Mouse (Mus musculus) intestine, postnatal 0 days (tissue): Measurements from ENCODE around the gene Dera. TPM values are rescaled to one million over a fixed set of nuclear protein-coding genes. Genes with fewer than 3 reads are reported as not detected.
A peak's percentile ranks its signal among the peaks of the same experiment; 100 is the strongest.

Source experiments
- ATAC-seq: fragments of 200-750 bp; cut with Nextera tagmentation; 2 replicates; pipeline ENCODE4 v1.8.0; 2017; ENCODE audit warnings: mild to moderate bottlenecking, moderate TSS enrichment, moderate library complexity
- H3K27ac ChIP-seq: fragments of 300-500 bp; sonication (generic); 2 replicates; pipeline ENCODE4 v1.5.1; 2014; ENCODE audit warnings: mild to moderate bottlenecking, low read depth, low read length, moderate library complexity
- H3K27me3 ChIP-seq: fragments of 300-500 bp; sonication (generic); replicated peaks from 2 replicates; pipeline ENCODE4 v1.6.1; 2014; ENCODE audit warnings: low read length, mixed read lengths; ENCODE audit not compliant: control insufficient read depth, insufficient read depth
- H3K36me3 ChIP-seq: fragments of 300-500 bp; sonication (generic); 2 replicates; pipeline ENCODE4 v1.6.1; 2014; ENCODE audit warnings: mild to moderate bottlenecking, moderate library complexity; ENCODE audit not compliant: control insufficient read depth, insufficient read depth
- H3K4me1 ChIP-seq: fragments of 300-500 bp; sonication (generic); replicated peaks from 2 replicates; pipeline ENCODE4 v1.6.1; 2014; ENCODE audit warnings: antibody characterized with exemption, low read length, mixed read lengths; ENCODE audit not compliant: control insufficient read depth, insufficient read depth
- H3K4me2 ChIP-seq: fragments of 300-500 bp; sonication (generic); replicated peaks from 2 replicates; pipeline ENCODE4 v1.6.1; 2014; ENCODE audit warnings: low read depth, mild to moderate bottlenecking, moderate library complexity
- H3K4me3 ChIP-seq: fragments of 300-500 bp; sonication (generic); 2 replicates; pipeline ENCODE4 v1.5.1; 2014; ENCODE audit warnings: low read depth, low read length
- H3K9ac ChIP-seq: fragments of 300-500 bp; sonication (generic); 2 replicates; pipeline ENCODE4 v1.6.1; 2014; ENCODE audit warnings: mild to moderate bottlenecking, low read depth, low read length
- H3K9me3 ChIP-seq: fragments of 300-500 bp; sonication (generic); 2 replicates; pipeline ENCODE4 v1.6.1; 2016; ENCODE audit warnings: mixed run types; ENCODE audit not compliant: control insufficient read depth
- CTCF ChIP-seq: sonication (generic); IDR thresholded peaks from 2 replicates; pipeline ENCODE4 v1.5.1; 2016; ENCODE audit warnings: low read depth, mild to moderate bottlenecking, control low read depth, antibody characterized with exemption, moderate library complexity
- WGBS: fragments of 180-500 bp; shearing (Covaris S2); extraction: QIAGEN DNeasy Blood & Tissue Kit; methylation state at CpG from one replicate; pipeline ENCODE4 v1.1.7; 2014; 5-methylcytosine and 5-hydroxymethylcytosine counted together
- polyA plus RNA-seq: library from polyadenylated mRNA; unstranded; fragments of >200 nt; fragmentation: Nextera tagmentation; extraction: Ambion mirVana; gene quantifications from 2 replicates; pipeline ENCODE4 v1.2.1, GENCODE M21; 2015

Dera gene
- polyA plus RNA-seq, 1 experiment from 2014 or later = 122 TPM

DNA sequence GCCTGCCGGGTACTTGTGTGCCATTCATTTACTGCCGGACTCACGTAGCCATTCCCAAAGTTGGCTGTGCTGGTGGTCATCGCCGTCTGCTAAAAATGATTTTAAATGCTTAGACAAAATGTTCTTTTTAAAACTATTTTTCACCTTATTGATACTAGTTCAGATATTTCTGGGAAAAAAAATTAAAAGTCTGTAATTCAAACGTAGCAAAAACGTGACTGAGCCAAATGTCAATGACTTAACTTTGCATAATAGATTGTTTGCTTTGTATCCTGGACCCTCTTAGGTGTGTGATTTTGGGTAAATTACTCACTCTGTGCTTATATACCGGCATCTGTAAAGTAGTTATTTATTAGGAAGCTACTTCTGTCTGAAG is 499 bp downstream of the Dera start:
- WGBS = under 1% methylated on average over 8 of the region's 8 CpGs

DNA sequence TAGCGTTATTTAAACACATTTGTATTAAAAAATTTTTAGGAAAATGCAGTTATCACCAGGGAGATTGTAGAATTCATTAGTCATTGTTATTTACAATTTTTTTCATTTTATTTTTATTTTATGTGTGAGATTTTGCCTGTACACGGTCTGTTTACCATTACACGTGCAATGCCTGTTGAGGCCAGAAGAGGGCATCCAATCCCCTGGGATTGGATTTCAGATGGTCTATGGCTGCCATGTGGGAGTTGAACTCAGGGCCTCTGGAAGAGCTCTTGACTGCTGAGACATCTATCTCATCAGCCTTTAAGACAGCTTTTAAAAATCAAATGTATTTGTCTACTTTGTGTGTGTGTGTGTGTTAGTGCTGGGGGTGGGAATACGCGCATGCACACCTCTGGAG is 2.0 kb downstream of the Dera start:
- no peaks in the 10 kb centered on the region for H3K4me1 ChIP-seq
- ATAC-seq = no peak
- no peaks in the 10 kb centered on the region for H3K27me3 ChIP-seq
- H3K4me2 ChIP-seq = no peak overlapping the region
- no peak overlapping the region for H3K9ac ChIP-seq
- H3K36me3 ChIP-seq = no peaks in the 10 kb centered on the region; the same call in 1 of the 2 replicates
- TF ChIP-seq CTCF = peak; percentile 77
- H3K9me3 ChIP-seq = no peaks in the 10 kb centered on the region
- no peak overlapping the region for H3K27ac ChIP-seq
- H3K4me3 ChIP-seq = no peak overlapping the region
- WGBS = 71% methylated on average over 5 of the region's 5 CpGs

More for the DNA sequence above, 499 bp downstream of the Dera start:
- Histone ChIP-seq H3K4me1 (no peaks in the 10 kb centered on the region), H3K27ac (peak overlapping the region; percentile 79), H3K4me2 (peak overlapping the region; percentile 80), H3K9me3 (no peaks in the 10 kb centered on the region), H3K4me3 (peak overlapping the region; percentile 64), H3K27me3 (no peaks in the 10 kb centered on the region), H3K9ac (peak overlapping the region; percentile 67), H3K36me3 (peaks cover 7% of the 10 kb centered on the region; the same call in 1 of the 2 replicates)
- TF ChIP-seq CTCF = no peak
- no peak for ATAC-seq

DNA sequence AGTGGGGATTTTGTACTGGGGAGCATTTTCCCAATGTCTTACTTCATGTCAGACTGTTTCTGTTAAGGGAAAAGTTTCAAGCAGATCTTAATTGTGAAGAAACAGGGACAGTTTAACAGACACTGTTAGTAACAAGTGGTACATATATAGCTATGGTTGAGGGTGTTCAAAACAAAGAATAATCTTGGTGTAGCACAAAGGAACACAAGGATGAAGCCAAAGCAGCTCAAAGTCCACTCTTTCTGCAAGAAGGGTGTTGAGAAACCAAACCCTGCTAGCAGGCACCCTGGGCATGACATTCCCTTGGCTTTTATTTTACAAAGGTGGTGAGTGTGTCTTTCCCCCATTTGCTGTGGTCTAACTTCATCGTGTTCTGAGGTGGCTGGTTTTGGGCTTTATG is 3.5 kb downstream of the Dera start:
- WGBS = 85% methylated on average over 1 of the region's 1 CpGs
- Histone ChIP-seq H3K36me3 (no peaks in the 10 kb centered on the region), H3K27me3 (no peaks in the 10 kb centered on the region), H3K4me1 (no peaks in the 10 kb centered on the region), H3K4me2 (no peak overlapping the region), H3K4me3 (no peak overlapping the region), H3K27ac (no peak overlapping the region), H3K9me3 (no peaks in the 10 kb centered on the region), H3K9ac (no peak overlapping the region)
- no peak for ATAC-seq
- TF ChIP-seq CTCF = no peak

DNA sequence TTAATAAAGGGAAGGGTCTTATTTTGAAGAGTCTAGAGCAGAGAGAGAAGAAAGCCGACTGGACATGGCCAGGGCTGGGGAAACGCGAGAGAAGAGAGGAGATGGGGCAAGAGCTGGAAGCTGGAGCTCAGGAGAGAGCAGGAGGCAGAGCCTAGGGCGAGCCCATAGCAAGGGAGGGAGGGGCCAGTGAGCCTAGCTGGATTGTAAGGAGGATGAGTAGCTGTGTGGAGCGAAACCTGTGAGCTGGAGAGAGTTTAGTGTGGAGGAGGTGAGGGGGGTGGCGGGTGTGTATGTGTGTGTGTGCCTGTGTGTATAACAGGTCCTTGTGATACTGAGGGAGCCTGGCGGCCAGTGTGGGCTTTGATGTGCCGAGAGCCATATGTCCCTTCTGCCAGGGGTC is 5.3 kb downstream of the Dera start:
- H3K9me3 ChIP-seq = no peaks in the 10 kb centered on the region
- H3K36me3 ChIP-seq = no peaks in the 10 kb centered on the region
- no peak for ATAC-seq
- no peak overlapping the region for H3K27ac ChIP-seq
- TF ChIP-seq CTCF = no peak
- no peaks in the 10 kb centered on the region for H3K27me3 ChIP-seq
- H3K9ac ChIP-seq = no peak overlapping the region
- H3K4me2 ChIP-seq = 0 out of 2 replicates have a peak overlapping the region, but pooled peaks have one; percentile 9
- no peaks in the 10 kb centered on the region for H3K4me1 ChIP-seq
- WGBS = 35% methylated on average over 8 of the region's 8 CpGs
- H3K4me3 ChIP-seq = no peak overlapping the region

DNA sequence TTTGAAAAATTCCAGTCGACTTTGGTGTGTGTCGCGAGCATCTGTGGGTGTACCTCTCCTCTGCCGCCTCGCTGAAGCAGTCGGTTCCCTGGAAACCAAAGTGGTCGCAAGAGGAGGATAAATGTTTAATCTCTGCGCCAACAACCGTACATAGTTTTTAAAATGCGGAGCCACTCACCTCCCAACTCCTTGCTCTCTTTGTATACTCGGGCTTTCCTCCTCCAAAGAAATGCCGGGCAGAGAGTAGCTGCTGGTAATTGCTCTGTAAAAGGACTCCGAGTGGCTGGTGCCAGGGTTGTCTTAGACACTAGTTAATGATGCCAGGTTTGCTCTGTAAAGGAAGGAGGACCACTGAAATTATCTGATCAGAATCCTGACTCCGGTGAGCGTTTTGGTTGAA is 6.6 kb downstream of the Dera start:
- H3K9ac ChIP-seq = no peak overlapping the region
- H3K4me3 ChIP-seq = no peak overlapping the region
- TF ChIP-seq CTCF = no peak
- H3K4me1 ChIP-seq = no peaks in the 10 kb centered on the region
- ATAC-seq = no peak
- H3K9me3 ChIP-seq = no peaks in the 10 kb centered on the region
- no peak overlapping the region for H3K4me2 ChIP-seq
- 80% methylated on average over 15 of the region's 15 CpGs for WGBS
- no peaks in the 10 kb centered on the region for H3K27me3 ChIP-seq
- no peaks in the 10 kb centered on the region for H3K36me3 ChIP-seq
- H3K27ac ChIP-seq = no peak overlapping the region

DNA sequence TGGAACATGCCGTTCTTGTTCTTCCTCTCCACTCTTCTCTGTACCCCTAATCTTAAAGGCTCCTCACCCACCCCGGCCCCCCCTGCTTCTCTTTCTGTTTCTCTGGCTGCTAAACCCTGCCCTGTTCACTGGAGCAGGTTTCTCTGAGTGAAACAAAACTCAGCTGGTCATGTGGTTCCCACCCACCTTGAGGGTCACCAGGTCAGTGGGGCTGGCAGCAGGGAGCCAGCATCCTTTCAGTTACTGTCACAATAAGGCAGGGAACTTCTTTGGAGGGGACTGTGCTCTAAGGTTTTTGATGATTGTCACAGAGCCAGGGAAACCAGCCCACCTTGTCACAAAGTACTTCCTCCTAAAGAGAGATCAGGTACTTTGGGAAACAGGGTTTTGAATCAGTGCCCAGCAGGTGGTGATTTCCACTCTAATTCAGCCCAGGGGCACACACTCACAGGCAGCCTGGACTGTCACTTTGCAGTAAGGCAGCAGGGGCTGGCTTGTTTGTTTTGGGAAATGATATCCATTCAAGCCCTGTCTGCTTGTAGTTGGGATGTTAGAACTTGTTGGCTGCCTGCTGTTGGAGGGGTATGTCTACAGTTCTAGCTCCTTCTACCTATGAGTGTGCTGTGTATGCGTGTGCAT is 10.3 kb downstream of the Dera start:
- Histone ChIP-seq H3K36me3 (no peaks in the 10 kb centered on the region), H3K4me2 (no peak overlapping the region), H3K9me3 (no peaks in the 10 kb centered on the region), H3K4me3 (no peak overlapping the region), H3K4me1 (no peaks in the 10 kb centered on the region), H3K27me3 (no peaks in the 10 kb centered on the region), H3K27ac (no peak overlapping the region), H3K9ac (no peak overlapping the region)
- TF ChIP-seq CTCF = no peak
- WGBS = 57% methylated on average over 3 of the region's 3 CpGs
- ATAC-seq = no peak

DNA sequence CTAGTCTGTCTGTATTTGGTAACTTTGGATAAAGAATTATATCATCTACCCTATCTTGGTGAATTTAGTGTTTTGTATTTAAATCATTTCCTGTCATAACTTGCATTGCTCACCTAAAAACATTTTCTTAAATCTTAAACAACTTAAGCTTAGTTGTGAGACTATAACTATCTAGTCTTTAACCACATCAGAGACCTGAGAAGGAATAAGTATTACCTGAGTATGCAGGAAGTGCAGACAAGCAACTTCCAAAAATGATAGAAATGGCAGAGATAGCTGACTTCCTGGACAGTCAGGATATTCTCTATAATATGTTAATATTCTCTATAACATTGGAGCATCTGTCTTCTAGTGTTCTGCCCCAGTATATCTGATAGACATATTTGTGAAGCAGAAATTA is 11.8 kb downstream of the Dera start:
- Histone ChIP-seq H3K27me3 (no peaks in the 10 kb centered on the region), H3K27ac (no peak overlapping the region), H3K9me3 (no peaks in the 10 kb centered on the region), H3K4me3 (no peak overlapping the region), H3K36me3 (no peaks in the 10 kb centered on the region), H3K4me2 (no peak overlapping the region), H3K9ac (no peak overlapping the region), H3K4me1 (no peaks in the 10 kb centered on the region)
- no peak for ATAC-seq
- no peak for TF ChIP-seq CTCF
